Mouse (Mus musculus) liver (tissue): ENCODE measurements around the gene Ssu72.
"Not testable (repeated sequence)": the region's sequence is repeated elsewhere in the genome, so short reads cannot be mapped to it uniquely, and the experiment has no call there.

Experiments used
- DNase-seq: peaks from one replicate; pipeline ENCODE4 v3.0.0-alpha.2; 2020; ENCODE audit warnings: mixed read lengths

Gene Ssu72

GRCm38 (mm10) chr4:155704721-155705591 is at the start of gene Ssu72:
Gene Ssu72, plus strand, starts transcription at chr4:155704800.
- DNase-seq = peak; percentile 94

DNA sequence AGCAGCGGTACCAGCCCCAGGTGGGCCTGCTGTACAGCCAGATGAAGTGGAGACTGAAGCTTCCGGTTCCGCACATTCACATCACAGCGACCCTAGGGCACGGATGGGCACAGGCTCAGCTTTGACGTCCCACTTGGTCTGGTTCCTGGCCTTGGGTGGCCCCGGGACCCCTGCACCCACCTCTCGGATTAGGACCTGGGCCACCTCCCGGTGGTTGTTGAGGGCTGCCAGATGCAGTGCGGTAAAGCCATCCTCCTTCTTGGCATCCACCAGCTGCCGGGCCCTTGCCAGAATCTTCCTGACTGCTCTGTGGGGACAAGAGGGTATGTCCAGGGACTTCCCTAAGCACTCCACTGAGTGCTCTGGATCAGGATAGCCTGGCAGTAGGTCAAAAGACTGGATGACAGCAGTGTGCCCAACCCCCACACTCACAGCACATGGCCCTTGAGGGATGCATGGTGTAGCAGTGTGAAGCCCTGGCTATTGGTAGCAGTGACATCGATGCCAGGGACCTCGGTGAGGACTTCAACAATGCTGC is 48.3 kb upstream of the Ssu72 start:
- no peak for DNase-seq

- DNase-seq = no peak
Measured at GRCm38 (mm10) chr4:155658961-155659360, 45.6 kb upstream of the Ssu72 start.

GRCm38 (mm10) chr4:155660641-155661040 is 44.0 kb upstream of the Ssu72 start:
- DNase-seq = no peak

- DNase-seq = no peak
Measured at GRCm38 (mm10) chr4:155666903-155667302, 37.7 kb upstream of the Ssu72 start.

DNA sequence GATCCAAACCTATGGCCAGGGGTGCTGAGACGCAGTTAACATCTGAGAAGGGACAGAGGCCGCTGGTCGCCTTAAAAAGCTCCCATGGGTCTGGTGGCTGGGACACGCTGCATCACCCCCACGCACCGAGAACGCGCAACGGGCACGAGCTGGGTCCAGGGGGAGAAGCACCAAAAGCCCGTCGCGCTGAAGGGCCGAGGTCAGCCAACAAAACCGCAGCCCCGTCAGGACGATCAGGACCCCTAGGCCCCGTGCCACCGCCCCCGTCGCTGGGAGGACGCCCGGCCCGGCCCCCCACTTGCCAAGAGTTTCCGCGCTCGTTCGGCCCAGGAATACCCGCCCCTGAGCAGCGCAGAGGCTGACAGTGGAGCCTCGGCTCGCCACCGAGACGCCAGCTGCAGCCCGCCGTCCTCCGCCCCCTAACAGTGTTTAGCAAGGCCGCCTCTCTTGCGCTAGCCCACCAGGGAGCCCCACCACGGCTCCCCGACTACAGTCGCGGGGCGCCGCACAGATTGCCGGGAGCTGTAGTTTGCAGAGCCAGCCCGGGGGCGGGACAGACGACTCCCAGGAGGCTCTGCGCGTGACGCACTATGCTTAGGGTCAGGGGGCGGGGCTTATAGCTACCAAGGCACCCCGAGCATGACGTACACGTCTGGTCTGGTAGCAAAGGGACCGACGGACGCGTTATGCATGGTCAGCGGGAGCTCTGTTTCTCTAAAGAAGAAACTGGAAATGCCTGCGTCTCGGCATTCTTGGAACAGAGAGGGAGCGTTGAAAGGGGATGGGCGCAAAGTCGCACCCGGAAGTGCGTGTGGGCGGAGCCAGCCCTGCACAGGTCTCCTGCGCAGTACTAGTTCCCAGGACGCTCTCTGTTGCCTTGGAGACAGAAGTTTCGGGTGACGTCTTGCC is 35.7 kb upstream of the Ssu72 start, which contains the start of gene Mib2:
Gene Mib2 (minus strand): TSS at position 510 of the 909 bp plus-strand sequence.
- DNase-seq = peak; percentile 95

DNA sequence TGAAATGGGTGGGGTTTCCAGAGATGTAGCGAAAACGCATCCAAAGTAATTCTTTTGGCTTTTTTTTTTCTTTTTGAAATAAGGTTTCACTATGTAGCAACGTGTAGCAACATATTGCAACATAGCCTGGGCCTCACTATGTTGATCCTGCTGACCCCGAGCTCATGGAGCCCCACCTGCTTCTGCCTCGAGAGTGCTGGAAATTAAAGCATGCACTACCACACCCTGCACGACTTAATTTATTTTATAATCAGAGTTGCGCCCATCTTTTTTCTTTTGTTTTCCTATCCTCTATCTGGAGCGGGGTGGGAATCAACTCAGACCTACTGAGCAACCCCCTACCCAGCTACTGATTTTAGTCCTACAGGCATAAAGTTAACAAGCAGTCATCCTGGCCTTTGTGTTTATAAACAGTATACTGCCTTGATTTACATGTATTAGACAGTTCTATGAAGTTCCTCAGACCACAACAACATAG is 35.0 kb upstream of the Ssu72 start:
- DNase-seq = no peak

- not testable (repeated sequence) for DNase-seq
Measured at GRCm38 (mm10) chr4:155670236-155670635, 34.4 kb upstream of the Ssu72 start.

- DNase-seq = no peak
Measured at GRCm38 (mm10) chr4:155672082-155672481, 32.5 kb upstream of the Ssu72 start.

DNA sequence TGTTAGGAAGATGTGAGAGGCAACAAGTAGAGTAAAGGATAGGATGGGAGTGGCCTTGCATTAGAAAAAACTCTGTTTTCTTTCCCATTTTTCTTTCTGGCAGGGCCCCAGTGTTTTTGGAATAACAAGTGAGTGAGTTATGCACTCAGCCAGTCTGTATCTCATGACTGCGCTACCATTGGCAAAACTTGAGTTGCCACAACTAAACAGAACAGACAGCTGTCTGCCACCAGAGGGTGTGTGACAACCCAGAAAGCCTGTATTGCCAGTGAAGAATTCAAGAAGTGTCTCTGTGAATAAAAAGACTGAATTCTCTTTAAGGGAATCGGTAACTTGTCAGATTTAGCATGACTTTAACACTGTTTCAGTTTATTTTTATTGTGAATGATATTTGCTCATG is 28.6 kb upstream of the Ssu72 start:
- no peak for DNase-seq

- DNase-seq = not testable (repeated sequence)
Measured at GRCm38 (mm10) chr4:155683670-155684277, 20.8 kb upstream of the Ssu72 start.

DNA sequence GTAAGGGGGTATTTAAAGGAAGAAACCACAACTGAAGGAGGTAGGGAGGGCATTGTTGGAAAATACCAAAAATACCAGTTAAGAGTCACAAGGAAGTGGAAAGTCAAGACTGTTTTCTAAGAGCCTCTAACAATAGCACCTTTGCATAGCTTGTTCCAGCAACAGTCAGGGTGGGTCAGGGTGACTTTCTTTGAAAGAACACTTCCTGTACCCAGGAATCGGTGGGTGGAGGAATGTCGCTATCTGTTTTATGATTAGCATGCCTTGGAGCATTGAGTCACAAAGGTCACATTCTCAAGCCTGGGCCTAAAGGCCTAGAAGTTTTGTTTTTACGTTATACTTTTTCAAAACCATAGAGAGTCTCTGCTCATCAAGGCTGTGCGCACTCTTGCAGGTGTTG is 16.8 kb upstream of the Ssu72 start:
- not testable (repeated sequence) for DNase-seq

DNA sequence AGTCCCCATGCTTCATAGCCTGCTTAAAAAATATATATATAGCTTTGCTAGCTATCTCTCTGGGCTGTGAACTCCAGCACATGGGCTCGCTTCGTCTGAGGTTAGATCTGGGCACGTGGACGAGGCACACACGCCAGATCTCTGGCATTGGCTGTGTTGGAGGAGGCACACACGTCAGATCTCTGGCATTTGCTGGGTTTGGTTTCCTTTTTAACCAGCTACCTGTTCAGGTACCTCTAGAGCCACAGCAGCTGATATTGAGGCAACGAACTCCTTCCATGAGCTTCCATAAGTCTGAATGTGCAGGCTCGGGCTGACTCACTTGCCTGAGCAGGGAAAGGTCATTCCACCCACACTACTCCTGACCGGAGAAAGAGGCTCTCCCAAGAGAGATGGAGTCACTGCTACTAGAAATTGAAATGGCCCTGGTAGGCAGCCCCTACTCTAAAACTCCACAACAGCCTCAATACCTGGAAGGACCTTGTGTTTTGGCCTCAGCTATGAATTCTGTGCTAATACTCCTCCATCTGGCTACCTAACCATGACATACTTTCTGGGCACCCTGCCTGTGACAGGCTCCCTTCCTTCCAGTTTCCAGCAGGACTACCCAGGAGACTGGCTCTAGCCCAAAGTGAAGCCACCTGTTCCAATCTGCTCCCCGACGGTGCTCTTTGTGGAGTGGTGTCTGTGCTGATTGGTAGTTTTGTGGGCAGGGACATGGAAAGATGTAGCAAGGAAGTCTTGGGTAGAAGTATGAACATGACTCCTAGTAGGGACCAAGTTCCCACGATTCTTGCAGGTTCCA is 13.8 kb upstream of the Ssu72 start:
- no peak for DNase-seq

DNA sequence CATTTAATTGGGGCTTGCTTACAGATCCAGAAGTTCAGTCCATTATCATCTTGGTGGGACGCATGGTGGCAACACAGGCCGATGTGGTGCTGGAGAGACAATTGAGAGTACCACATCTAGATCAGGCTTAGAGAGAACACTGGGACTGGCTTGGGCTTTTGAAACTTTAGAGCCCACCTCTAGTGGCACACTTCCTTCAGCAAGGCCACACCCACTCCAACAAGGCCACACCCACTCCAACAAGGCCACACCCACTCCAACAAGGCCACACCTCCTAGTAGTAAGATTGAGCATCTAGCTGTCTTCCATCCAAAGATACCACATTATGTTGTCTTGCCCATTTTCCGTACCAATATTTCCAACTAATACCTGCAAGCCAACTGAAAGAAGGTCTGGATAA is 12.2 kb upstream of the Ssu72 start:
- DNase-seq = no peak

DNA sequence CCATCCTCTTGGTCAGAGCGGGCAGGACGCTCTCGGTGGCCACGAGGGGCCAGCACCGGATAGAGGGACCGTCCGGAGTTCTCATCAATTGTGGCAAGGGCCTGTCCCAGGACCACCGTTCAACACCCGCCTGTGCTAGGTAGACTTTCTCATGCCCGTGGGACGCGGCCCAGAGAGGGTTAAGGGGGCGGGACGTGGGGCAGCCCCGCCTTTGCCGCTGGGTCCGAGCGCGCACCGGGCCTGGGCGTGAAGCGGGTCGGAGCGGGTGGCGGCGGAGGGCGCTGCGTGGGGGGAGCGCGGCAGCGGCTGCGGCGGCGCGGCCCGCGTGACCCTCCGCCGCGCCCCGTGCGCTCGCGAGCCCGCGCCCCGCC is 10.5 kb upstream of the Ssu72 start, which contains the start of gene Fndc10:
Gene Fndc10 (plus strand): TSS at position 232 of the 371 bp plus-strand sequence.
- DNase-seq = peak; percentile 33

DNA sequence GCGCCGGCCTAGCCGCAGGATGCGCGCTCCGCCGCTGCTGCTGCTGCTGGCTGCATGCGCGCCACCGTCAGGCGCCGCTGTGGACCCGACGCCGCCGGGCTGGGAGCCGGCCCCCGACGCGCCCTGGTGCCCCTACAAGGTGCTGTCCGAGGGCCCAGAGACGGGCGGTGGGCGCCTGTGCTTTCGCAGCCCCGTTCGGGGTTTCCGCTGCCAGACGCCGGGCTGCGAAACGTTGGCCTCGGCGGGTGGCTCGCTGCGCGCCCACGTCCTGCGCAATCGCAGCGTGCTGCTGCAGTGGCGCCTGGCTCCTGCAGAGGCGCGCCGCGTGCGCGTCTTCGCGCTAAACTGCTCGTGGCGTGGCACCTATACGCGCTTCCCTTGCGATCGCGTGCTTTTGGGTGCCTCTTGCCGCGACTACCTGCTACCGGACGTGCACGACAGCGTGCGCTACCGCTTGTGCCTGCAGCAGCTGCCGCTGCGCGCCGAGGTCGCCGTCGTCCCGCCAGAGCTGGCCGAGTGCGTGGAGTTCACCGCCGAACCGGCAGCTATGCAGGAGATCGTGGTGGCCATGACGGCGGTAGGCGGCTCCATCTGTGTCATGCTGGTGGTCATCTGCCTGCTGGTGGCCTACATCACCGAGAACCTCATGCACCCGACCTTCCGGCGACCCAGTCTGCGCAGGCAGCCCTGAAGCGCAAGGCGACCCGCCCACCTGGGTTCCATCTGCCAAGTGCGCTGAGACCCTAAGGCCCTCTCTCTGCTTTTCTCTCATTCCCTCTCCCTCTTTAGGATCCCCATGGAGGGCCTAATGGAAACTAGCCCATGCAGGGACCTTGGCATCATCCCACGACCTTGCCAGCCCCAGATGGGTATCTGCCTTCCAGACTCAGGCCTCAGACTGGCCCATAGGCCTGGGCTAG is 9.9 kb upstream of the Ssu72 start:
- peak; percentile 12 for DNase-seq

- DNase-seq = no peak
Measured at GRCm38 (mm10) chr4:155695531-155696062, 9.0 kb upstream of the Ssu72 start.

- DNase-seq = no peak
Measured at GRCm38 (mm10) chr4:155696261-155697255, 8.0 kb upstream of the Ssu72 start.

DNA sequence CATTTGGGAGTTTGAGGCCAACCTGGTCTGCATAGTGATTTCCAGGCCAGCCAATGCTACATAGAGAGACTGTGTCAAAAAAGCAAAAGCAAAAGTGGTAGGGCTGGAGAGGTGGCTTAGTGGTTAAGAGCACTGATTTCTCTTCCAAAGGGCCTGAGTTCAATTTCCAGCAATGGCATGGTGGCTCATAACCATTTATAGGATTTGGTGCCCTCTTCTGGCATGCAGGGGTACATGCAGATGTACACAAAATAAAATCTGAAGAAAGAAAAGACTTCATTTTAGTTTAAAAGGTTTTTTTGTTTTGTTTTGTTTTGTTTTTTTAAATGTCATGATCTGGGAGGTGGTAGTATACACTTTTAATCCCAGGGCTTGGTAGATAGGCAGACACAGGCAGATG is 4.2 kb upstream of the Ssu72 start:
- no peak for DNase-seq
